Mouse (Mus musculus) small intestine, adult 2 months (tissue): Measurements from ENCODE around the gene Ago3.

Experiments
- CTCF ChIP-seq: fragments of 200-500 bp; IDR thresholded peaks from 2 replicates; pipeline ENCODE4 v1.5.1; 2012; ENCODE audit warnings: low read depth, mild to moderate bottlenecking, control low read depth, inconsistent platforms, low read length, moderate library complexity, mixed read lengths; ENCODE audit not compliant: insufficient replicate concordance, insufficient read length; ENCODE audit errors: extremely low read depth
- POLR2A ChIP-seq: fragments of 200-500 bp; IDR thresholded peaks from 2 replicates; pipeline ENCODE4 v1.6.1; 2012; ENCODE audit warnings: low read depth, mild to moderate bottlenecking, control low read depth, inconsistent platforms, low read length, moderate library complexity

DNA sequence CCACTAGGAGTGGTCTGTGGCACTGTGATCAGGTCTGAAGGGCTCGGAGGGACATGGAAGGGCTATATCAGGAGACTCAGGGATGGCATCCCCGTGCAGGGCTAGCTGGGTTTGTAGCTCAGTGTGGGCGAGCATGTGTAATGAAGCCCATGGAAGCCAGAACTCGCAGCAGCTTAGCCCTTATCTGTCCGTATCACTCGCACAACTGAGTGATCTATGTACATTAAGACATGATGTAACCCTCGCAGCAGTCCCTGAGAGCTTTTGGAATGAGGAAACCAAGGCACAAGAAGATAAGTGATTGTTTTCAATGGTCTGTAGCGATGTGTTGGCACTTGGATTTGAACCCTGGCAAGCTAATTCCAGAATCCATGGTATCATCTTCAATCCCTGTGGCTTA, 145.8 kb downstream of the Ago3 start:
- TF ChIP-seq CTCF (no peak), POLR2A (no peak)
